Comparison of ENCODE assay signal across 10 mouse cellular contexts in genomic region chr9:42627634-42628033, GRCm38 (mm10).
DNase-seq lines count a peak whose midpoint lies in the region; ATAC-seq and TF ChIP-seq lines count a peak whose summit lies in the region.
"Had no signal": no experiment of that assay in that cellular context is flagged by ENCODE, and none has a peak within 500 bp of the region (broad histone marks: within the 10 kb centered on the region; RNA-seq: fewer than 3 reads in every experiment).

No protein-coding gene starts in this region.

- WGBS in lung, adult 2 months, result 10% methylated on average over 6 of the region's 6 CpGs

- ATAC-seq in megakaryocyte-erythroid progenitor cell, adult 5-6 weeks (replicated peaks; ENCODE audit: low FRiP score, low TSS enrichment, poor library complexity, severe bottlenecking), result no peak

- TF ChIP-seq CTCF in layer of hippocampus, adult 2 months (conservative IDR thresholded peaks at IDR 0.05), result no peak
- TF ChIP-seq CTCF in lung, adult 2 months (IDR thresholded peaks at IDR 0.05; ENCODE audit: insufficient read depth, low read length), result no peak

- no peak overlapping the region for H3K4me3 ChIP-seq in layer of hippocampus, adult 2 months
- H3K4me3 ChIP-seq in lung, adult 2 months (replicated peaks; ENCODE audit: extremely low read depth, low read depth, low read length), result no peak overlapping the region

- DNase-seq in cerebellum, postnatal 14 days, result peak; percentile 62 to 74
- no peak for DNase-seq in cerebellum, adult 9-10 months
- DNase-seq in layer of hippocampus, adult 2 months (ENCODE audit: low spot score in 2 of 2), result no peak
- DNase-seq in layer of hippocampus, postnatal 10 days (ENCODE audit: low spot score in 2 of 2), result no peak
- DNase-seq in CD4-positive helper T cell, adult 2 months (ENCODE audit: low read depth, low spot score), result peak; percentile 11
- DNase-seq in lung, adult 2 months, result peak; percentile 7
- no peak for DNase-seq in left cerebral cortex, adult 8-10 months (ENCODE audit: low spot score in 2 of 2)
- DNase-seq: embryo, embryonic 11 days; kidney, adult 11 months had no signal

- peak overlapping the region; percentile 56 for H3K27ac ChIP-seq in layer of hippocampus, adult 2 months

- no peak for TF ChIP-seq POLR2A in lung, adult 2 months (IDR thresholded peaks at IDR 0.05; ENCODE audit: borderline replicate concordance, extremely low read depth, low read depth, low read length)

- H3K4me1 ChIP-seq in lung, adult 2 months (ENCODE audit: control insufficient read depth, insufficient read depth, low read length), result no peaks in the 10 kb centered on the region

Comparison
In these comparisons a context has a peak if more than half of its experiments do, and no peak if none do; other contexts are left out.
1. DNase-seq: peak in cerebellum, postnatal 14 days (2 of 2), CD4-positive helper T cell, adult 2 months (single experiment) and lung, adult 2 months (single experiment); none in cerebellum, adult 9-10 months (single experiment), layer of hippocampus, adult 2 months (0 of 2), layer of hippocampus, postnatal 10 days (0 of 2) and left cerebral cortex, adult 8-10 months (0 of 2).